Mouse (Mus musculus): ENCODE data around the gene Mxra8.

- TF ChIP-seq CTCF (IDR thresholded peaks at IDR 0.05; ENCODE audit: extremely low read depth, insufficient read depth, low read length) (no peak), POLR2A (IDR thresholded peaks at IDR 0.05; ENCODE audit: extremely low read depth, insufficient read depth, low read length) (no peak)
Observed at GRCm38 (mm10) chr4:155832321-155832720, 7.2 kb upstream of the Mxra8 start.
